Mouse (Mus musculus) embryonic facial prominence, embryonic 14.5 days (tissue): ENCODE data around the gene Zwilch. TPM values are rescaled to one million over a fixed set of nuclear protein-coding genes. Genes with fewer than 3 reads are reported as not detected.
A peak's percentile ranks its signal among the peaks of the same experiment; 100 is the strongest.

Experiments
- ATAC-seq: fragments of 200-750 bp; cut with Nextera tagmentation; 2 replicates; pipeline ENCODE4 v1.8.0; 2017; ENCODE audit warnings: low read depth, moderate number of reproducible peaks, moderate TSS enrichment
- DNase-seq: peaks from one replicate; pipeline ENCODE4 v3.0.0-alpha.2; 2015; ENCODE audit warnings: low spot score
- H3K27ac ChIP-seq: fragments of 300-500 bp; sonication (generic); replicated peaks from 2 replicates; pipeline ENCODE4 v1.5.1; 2014; ENCODE audit warnings: low read depth, mild to moderate bottlenecking, low read length, moderate library complexity
- H3K27me3 ChIP-seq: fragments of 300-500 bp; sonication (generic); replicated peaks from 2 replicates; pipeline ENCODE4 v1.6.1; 2014; ENCODE audit warnings: low read length; ENCODE audit not compliant: control insufficient read depth, insufficient read depth
- H3K36me3 ChIP-seq: fragments of 300-500 bp; sonication (generic); 2 replicates; pipeline ENCODE4 v1.6.1; 2014; ENCODE audit warnings: low read length, mixed read lengths; ENCODE audit not compliant: control insufficient read depth, insufficient read depth
- H3K4me1 ChIP-seq: fragments of 300-500 bp; sonication (generic); 2 replicates; pipeline ENCODE4 v1.6.1; 2014; ENCODE audit warnings: antibody characterized with exemption, low read length; ENCODE audit not compliant: control insufficient read depth, insufficient read depth
- H3K4me2 ChIP-seq: fragments of 300-500 bp; sonication (generic); 2 replicates; pipeline ENCODE4 v1.6.1; 2014; ENCODE audit warnings: low read depth, mild to moderate bottlenecking, low read length, moderate library complexity, mixed read lengths
- H3K4me3 ChIP-seq: fragments of 300-500 bp; sonication (generic); 2 replicates; pipeline ENCODE4 v1.5.1; 2014; ENCODE audit warnings: low read depth, mild to moderate bottlenecking, low read length
- H3K9ac ChIP-seq: fragments of 300-500 bp; sonication (generic); 2 replicates; pipeline ENCODE4 v1.6.1; 2014; ENCODE audit warnings: low read depth, mild to moderate bottlenecking, low read length, moderate library complexity, mixed read lengths
- H3K9me3 ChIP-seq: fragments of 300-500 bp; sonication (generic); 2 replicates; pipeline ENCODE4 v1.6.1; 2016; ENCODE audit warnings: low read length; ENCODE audit not compliant: control insufficient read depth
- WGBS: fragments of 180-500 bp; shearing (Covaris S2); extraction: QIAGEN DNeasy Blood & Tissue Kit; methylation state at CpG from one replicate; pipeline ENCODE4 v1.1.7; 2014; 5-methylcytosine and 5-hydroxymethylcytosine counted together
- polyA plus RNA-seq: library from polyadenylated mRNA; unstranded; fragments of >200 nt; fragmentation: Nextera tagmentation; extraction: Ambion mirVana; gene quantifications from 2 replicates; pipeline ENCODE4 v1.2.1, GENCODE M21; 2014

The Zwilch gene
- 10.6 and 17.4 TPM in 2 replicates for polyA plus RNA-seq

DNA sequence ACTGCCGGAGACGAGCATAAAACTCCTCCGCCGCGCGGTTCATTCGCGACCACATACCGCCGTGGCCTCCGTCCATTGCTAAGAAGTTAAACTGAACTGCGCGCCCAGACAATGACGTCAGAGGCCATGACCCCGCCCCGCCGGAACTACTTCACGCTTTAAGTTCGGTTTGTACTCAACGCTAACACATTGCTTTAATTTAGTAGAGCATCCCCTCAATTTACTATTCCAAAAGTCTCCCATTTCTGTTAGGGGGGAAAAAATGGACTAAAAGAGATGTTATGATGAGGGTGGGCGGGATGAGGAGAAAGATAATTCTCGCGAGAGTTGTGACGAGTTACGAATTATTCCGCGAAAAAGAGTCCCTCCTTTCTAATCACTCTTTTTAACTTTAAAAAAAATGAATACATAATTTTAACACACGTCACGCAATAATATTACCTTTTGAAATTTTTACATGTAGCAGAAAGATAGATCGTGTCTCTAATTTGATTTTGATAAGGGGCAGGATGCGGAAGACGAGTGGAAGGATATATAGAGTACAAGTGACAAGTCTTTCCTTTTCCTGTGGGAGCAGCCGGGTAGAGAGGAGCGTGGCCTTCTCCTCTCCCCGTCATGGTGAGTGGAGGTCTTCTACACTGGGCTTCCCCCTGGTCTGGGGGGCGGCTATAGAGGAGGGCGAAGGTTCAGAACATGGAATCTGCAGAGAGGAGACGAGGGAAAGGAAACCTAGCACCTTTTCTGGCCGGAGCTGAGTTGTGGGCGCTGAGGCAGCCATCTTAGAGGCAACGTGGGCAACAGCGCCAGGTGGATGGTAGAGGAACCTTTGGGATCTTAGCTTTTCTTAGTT is at the start of gene Zwilch, which contains the start of gene Rpl4:
Gene Zwilch, minus strand, starts transcription at position 289 of the 850 bp plus-strand sequence.
Gene Rpl4, plus strand, starts transcription at position 560 of the 850 bp plus-strand sequence.
- peak within 1 kb of the TSS; percentile 76 for H3K9ac ChIP-seq
- WGBS, result under 1% methylated on average over 42 of the region's 42 CpGs
- H3K27ac ChIP-seq, result peak within 1 kb of the TSS; percentile 97
- peak within 1 kb of the TSS; percentile 56 for H3K4me3 ChIP-seq
- H3K4me1 ChIP-seq, result peaks cover 11% of the 10 kb centered on the region; the same call in 1 of the 2 replicates
- ATAC-seq (peak; percentile 88), DNase-seq (peak; percentile 90)
- no peaks in the 10 kb centered on the region for H3K27me3 ChIP-seq
- H3K36me3 ChIP-seq, result peaks cover 35% of the 10 kb centered on the region
- H3K9me3 ChIP-seq, result no peaks in the 10 kb centered on the region
- peak within 1 kb of the TSS; percentile 92 for H3K4me2 ChIP-seq

DNA sequence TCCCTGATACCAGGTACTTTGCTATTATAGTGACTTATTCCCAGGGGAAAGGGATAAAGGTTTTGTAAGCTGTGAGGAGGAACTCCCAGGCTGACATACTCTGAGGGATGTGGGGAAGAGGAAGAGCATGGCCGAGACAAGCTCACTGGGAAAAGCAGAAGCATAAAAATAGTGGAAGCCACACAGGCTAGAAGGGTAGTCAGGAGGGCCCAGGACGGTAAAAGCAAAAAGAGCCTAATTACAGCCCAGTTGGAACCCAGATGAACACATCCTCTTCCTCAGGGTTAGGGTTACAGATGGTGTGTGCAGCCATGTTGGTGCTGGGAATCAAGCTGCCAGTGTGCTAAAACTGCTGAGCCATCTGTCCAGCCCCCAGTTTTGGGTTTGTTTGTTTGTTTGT is 49.2 kb upstream of the Zwilch start:
- Histone ChIP-seq H3K27ac (no peak overlapping the region), H3K36me3 (no peaks in the 10 kb centered on the region), H3K4me3 (no peak overlapping the region), H3K4me2 (no peak overlapping the region), H3K9ac (no peak overlapping the region), H3K4me1 (peaks cover 8% of the 10 kb centered on the region; the same call in 1 of the 2 replicates), H3K9me3 (no peaks in the 10 kb centered on the region), H3K27me3 (no peaks in the 10 kb centered on the region)
- DNase-seq (no peak), ATAC-seq (no peak)
- 60% methylated on average over 2 of the region's 2 CpGs for WGBS

- Histone ChIP-seq H3K9me3 (no peaks in the 10 kb centered on the region), H3K9ac (no peak overlapping the region), H3K4me2 (no peak overlapping the region), H3K4me1 (peaks cover 8% of the 10 kb centered on the region; the same call in 1 of the 2 replicates), H3K36me3 (no peaks in the 10 kb centered on the region), H3K4me3 (no peak overlapping the region), H3K27ac (no peak overlapping the region), H3K27me3 (no peaks in the 10 kb centered on the region)
- 91% methylated on average over 3 of the region's 4 CpGs for WGBS
- DNase-seq (no peak), ATAC-seq (no peak)
Observed at GRCm38 (mm10) chr9:64221480-64221879, 48.6 kb upstream of the Zwilch start.

DNA sequence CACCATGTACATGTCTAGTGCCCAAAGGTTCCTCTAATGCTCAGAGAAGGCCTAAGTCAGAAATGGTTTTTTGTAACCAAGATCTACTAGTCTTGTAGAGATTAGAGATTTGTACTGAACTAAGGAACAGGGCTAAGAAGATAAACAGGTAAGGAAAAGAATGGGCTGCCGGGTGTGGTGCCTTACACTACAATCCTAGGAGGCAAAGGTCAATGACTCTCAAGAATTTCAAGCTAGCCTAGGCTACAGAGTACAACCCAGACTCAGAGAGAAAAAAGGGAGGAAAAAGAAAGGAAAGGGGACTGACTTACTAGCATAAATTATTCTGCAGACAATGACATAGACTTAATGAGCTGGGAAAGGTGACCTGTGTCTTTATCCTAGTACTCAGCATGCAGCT is 47.7 kb upstream of the Zwilch start:
- Histone ChIP-seq H3K9ac (no peak overlapping the region), H3K4me3 (no peak overlapping the region), H3K27me3 (no peaks in the 10 kb centered on the region), H3K4me1 (peaks cover 8% of the 10 kb centered on the region; the same call in 1 of the 2 replicates), H3K4me2 (no peak overlapping the region), H3K9me3 (no peaks in the 10 kb centered on the region), H3K27ac (peak overlapping the region; percentile 44; the same call in 1 of the 2 replicates), H3K36me3 (no peaks in the 10 kb centered on the region)
- no peak for ATAC-seq
- no peak for DNase-seq
- WGBS, result 76% methylated on average over 1 of the region's 1 CpGs

- WGBS, result 62% methylated on average over 10 of the region's 10 CpGs
- Histone ChIP-seq H3K4me3 (no peak overlapping the region), H3K27ac (peak overlapping the region; percentile 44; the same call in 1 of the 2 replicates), H3K4me2 (no peak overlapping the region), H3K36me3 (no peaks in the 10 kb centered on the region), H3K27me3 (no peaks in the 10 kb centered on the region), H3K9ac (no peak overlapping the region), H3K4me1 (peaks cover 8% of the 10 kb centered on the region; the same call in 1 of the 2 replicates), H3K9me3 (no peaks in the 10 kb centered on the region)
- ATAC-seq (no peak), DNase-seq (no peak)
Observed at GRCm38 (mm10) chr9:64219772-64220420, 47.0 kb upstream of the Zwilch start.

GRCm38 (mm10) chr9:64219305-64219704 is 46.4 kb upstream of the Zwilch start:
- Histone ChIP-seq H3K36me3 (no peaks in the 10 kb centered on the region), H3K9me3 (no peaks in the 10 kb centered on the region), H3K9ac (no peak overlapping the region), H3K27ac (no peak overlapping the region), H3K27me3 (no peaks in the 10 kb centered on the region), H3K4me2 (no peak overlapping the region), H3K4me3 (no peak overlapping the region), H3K4me1 (peaks cover 8% of the 10 kb centered on the region; the same call in 1 of the 2 replicates)
- WGBS, result 41% methylated on average over 1 of the region's 1 CpGs
- DNase-seq, result no peak
- no peak for ATAC-seq

- Histone ChIP-seq H3K9me3 (no peaks in the 10 kb centered on the region), H3K36me3 (0 out of 2 replicates have a peak, but pooled peaks cover 11% of the 10 kb centered on the region), H3K9ac (no peak overlapping the region), H3K4me2 (no peak overlapping the region), H3K27me3 (no peaks in the 10 kb centered on the region), H3K4me1 (peaks cover 8% of the 10 kb centered on the region; the same call in 1 of the 2 replicates), H3K27ac (no peak overlapping the region), H3K4me3 (no peak overlapping the region)
- no peak for ATAC-seq
- DNase-seq, result no peak
Observed at GRCm38 (mm10) chr9:64217887-64218286, 45.0 kb upstream of the Zwilch start.

DNA sequence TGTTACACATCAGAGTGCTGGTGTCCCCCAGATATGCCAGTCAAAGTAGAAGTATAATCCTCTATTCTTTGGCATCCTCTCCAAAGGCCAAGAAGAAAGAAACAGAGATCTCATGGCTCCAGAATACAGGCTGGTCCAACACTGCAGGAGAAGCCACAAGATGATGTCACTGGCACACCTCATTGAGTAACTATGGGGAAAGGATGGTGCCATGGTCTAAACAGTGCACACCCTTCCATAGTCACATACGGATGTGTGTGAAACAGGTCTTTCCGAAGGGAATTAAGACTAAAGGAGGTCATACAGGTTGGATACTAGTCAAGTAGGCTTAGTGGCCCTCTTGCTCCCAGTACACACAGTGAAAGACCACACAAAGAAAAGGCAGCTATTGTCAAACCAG is 43.7 kb upstream of the Zwilch start:
- no peaks in the 10 kb centered on the region for H3K9me3 ChIP-seq
- ATAC-seq (no peak), DNase-seq (no peak)
- H3K4me2 ChIP-seq, result no peak overlapping the region
- peaks cover 20% of the 10 kb centered on the region; the same call in 1 of the 2 replicates for H3K36me3 ChIP-seq
- no peaks in the 10 kb centered on the region for H3K27me3 ChIP-seq
- H3K4me1 ChIP-seq, result peaks cover 8% of the 10 kb centered on the region; the same call in 1 of the 2 replicates
- H3K4me3 ChIP-seq, result no peak overlapping the region
- H3K27ac ChIP-seq, result no peak overlapping the region
- no peak overlapping the region for H3K9ac ChIP-seq
- 90% methylated on average over 2 of the region's 2 CpGs for WGBS
